Mouse (Mus musculus): ENCODE measurements around the gene Ly6g. TPM values are rescaled to one million over a fixed set of nuclear protein-coding genes. Genes with fewer than 3 reads are reported as not detected.
"Not testable (repeated sequence)": the region's sequence is repeated elsewhere in the genome, so short reads cannot be mapped to it uniquely, and the experiment has no call there.

The Ly6g gene
- polyA plus RNA-seq (2016; fragmentation: Nextera tagmentation; extraction: Ambion mirVana): not detected in 2 replicates

DNA sequence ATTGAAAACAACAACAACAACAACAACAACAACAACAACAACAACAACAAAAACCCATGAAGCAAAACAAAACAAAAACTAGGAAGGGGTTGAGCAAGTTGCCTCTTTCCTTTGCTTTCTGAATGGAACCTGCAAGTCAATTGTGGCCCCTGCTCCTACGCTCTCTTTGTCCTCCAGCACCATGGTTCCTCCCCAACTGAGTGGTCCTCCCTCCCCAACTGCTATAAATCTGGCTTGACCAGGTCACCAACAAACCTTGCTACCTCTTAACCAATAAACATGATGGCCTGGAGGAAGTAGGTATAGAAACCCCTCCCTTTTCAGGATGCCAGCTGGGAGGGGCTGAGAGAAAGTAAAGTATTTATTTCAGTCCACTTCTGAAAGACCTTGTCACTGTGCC, at the start of gene Ly6g:
Gene Ly6g, plus strand, starts transcription at position 301 of the 400 bp plus-strand sequence.
- WGBS: 87% methylated on average over 1 of the region's 1 CpGs
- Histone ChIP-seq H3K9me3 (replicated peaks) (0 out of 2 replicates have a peak, but pooled peaks cover 8% of the 10 kb centered on the region), H3K36me3 (no peaks in the 10 kb centered on the region), H3K27ac (replicated peaks) (no peak within 1 kb of the TSS), H3K27me3 (ENCODE audit: low read depth, poor library complexity, severe bottlenecking) (no peaks in the 10 kb centered on the region), H3K4me3 (no peak within 1 kb of the TSS), H3K4me1 (no peaks in the 10 kb centered on the region)
- DNase-seq (ENCODE audit: low spot score): no peak

DNA sequence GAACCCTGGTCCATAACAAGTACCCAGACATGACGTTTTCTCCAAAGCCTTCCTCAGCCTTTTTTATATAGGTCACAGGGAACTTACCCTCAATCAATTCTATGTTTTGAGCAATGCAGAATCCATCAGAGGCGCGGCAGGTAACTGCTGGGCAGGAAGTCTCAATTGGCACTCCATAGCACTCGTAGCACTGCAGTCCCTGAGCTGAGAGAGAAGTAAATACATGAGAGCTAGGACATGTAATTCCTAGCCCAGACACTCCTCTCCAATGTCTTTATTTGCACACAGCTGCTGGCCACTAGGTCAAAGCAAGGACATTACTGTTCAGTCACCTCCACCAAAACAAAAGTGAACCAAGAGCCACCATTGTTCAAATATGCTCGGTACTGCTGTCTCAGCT, 44.6 kb upstream of the Ly6g start:
- H3K36me3 ChIP-seq; H3K27me3 ChIP-seq (ENCODE audit: low read depth, poor library complexity, severe bottlenecking); DNase-seq (ENCODE audit: low spot score); H3K27ac ChIP-seq (replicated peaks); H3K9me3 ChIP-seq (replicated peaks); H3K4me3 ChIP-seq; H3K4me1 ChIP-seq: not testable (repeated sequence)
- 81% methylated on average over 3 of the region's 5 CpGs for WGBS

DNA sequence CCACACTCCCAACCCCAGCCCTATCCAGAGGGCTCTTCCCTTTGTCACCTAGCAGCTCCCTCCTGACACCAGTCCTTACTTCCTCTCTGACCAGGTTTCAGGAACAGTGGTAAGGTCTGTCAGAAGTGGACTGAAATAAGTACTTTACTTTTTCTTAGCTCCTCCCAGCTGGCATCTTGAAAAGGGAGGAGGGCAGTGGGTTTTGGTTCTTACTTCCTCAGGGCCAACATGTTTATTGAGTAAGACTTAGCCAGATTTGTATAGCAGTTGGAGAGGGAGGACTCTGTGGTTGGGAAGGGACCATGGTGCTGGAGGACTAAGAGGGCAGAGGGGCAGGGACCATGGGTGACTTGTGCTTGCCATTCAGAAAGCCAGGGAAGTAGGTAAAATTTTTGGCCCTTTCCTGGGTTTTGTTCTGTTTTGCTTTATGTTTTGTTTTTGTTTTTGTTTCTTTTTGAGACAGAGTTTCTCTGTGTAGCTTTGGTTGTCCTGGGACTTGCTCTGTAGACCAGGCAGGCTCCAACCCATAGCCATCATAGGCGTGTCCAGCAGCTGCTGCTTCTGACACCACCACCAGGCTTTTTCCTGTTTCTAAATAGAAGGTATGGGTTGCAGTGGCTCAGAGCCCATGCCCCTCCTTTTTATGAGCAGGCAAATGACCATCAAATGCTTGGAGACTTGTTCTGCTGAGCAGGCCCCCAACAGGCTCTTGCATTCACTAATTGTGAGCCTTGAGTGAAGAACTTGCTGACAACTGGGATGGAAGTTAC, 43.0 kb upstream of the Ly6g start, which contains the start of gene Ly6c2:
Gene Ly6c2, minus strand, starts transcription at position 110 of the 770 bp plus-strand sequence.
- H3K27ac ChIP-seq (replicated peaks); DNase-seq (ENCODE audit: low spot score); H3K4me3 ChIP-seq; H3K9me3 ChIP-seq (replicated peaks); H3K4me1 ChIP-seq; H3K27me3 ChIP-seq (ENCODE audit: low read depth, poor library complexity, severe bottlenecking); H3K36me3 ChIP-seq: not testable (repeated sequence)
- 83% methylated on average over 1 of the region's 1 CpGs for WGBS

DNA sequence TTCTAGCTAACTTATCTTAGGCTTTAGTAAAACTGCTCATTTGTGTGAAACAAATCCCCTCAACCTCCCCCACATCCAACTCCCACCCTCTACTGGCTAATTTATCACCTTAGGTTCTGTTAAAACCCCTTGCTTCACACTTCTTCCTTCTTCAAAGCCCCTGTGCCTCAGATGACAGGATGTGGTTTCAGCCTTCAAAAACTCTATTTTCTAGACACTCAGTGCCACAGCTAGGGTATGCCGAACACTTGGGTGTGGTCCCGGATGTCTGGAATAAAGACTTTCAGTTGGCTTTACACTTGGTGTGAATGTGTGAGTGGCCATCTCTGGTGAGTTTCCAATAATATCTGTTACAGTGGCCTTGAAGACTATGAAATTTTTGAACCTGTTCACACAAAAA, 38.5 kb upstream of the Ly6g start:
- WGBS: 88% methylated on average over 2 of the region's 2 CpGs
- Histone ChIP-seq H3K36me3 (no peaks in the 10 kb centered on the region), H3K9me3 (replicated peaks) (no peaks in the 10 kb centered on the region), H3K27ac (replicated peaks) (no peak overlapping the region), H3K4me3 (no peak overlapping the region), H3K27me3 (ENCODE audit: low read depth, poor library complexity, severe bottlenecking) (no peaks in the 10 kb centered on the region), H3K4me1 (no peaks in the 10 kb centered on the region)
- DNase-seq (ENCODE audit: low spot score): no peak

DNA sequence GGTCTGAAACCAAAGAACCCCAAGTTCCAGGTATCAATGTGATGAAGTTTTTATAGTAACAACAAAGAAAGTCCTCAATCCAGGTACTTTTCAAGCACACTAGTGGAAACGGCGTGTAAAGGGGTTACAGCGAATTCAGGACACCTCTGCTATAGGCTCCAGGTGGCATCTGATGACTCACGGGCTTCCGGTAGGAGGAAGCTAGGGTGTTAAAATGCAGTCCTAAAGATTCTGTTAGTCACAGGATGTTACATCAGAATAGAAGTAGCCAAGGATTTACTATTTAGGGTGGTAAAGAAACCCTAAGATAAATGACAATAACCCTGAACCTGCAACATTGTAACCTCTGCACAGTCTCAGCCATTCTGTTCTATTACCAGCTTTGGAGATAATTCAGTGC, 37.6 kb upstream of the Ly6g start:
- H3K4me3 ChIP-seq; H3K36me3 ChIP-seq; H3K27me3 ChIP-seq (ENCODE audit: low read depth, poor library complexity, severe bottlenecking); H3K27ac ChIP-seq (replicated peaks); H3K9me3 ChIP-seq (replicated peaks); H3K4me1 ChIP-seq; DNase-seq (ENCODE audit: low spot score): not testable (repeated sequence)
- 91% methylated on average over 5 of the region's 5 CpGs for WGBS

DNA sequence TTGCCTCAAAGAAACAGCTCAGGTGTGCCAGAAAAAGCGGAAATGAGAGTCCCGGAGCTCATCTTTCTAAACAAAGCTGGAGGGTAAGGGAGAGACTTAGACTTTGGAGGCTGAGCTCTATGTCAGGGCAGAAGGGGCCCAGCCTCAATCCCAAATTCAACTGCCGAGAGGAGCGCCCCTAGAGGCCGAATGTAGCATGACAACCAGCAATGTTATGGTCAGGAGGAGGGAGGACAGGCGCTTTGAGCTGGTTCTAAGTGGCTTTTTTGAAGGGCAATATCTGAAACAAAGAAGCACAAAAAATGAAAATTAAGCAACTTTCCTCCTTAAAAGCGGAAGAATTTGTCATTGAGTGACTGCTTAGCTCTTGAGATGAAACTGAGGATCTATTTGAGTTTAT, 36.3 kb upstream of the Ly6g start:
- H3K9me3 ChIP-seq (replicated peaks); H3K36me3 ChIP-seq; H3K4me1 ChIP-seq; H3K27ac ChIP-seq (replicated peaks); H3K4me3 ChIP-seq; H3K27me3 ChIP-seq (ENCODE audit: low read depth, poor library complexity, severe bottlenecking): not testable (repeated sequence)
- DNase-seq (ENCODE audit: low spot score): peak; percentile 54
- 20% methylated on average over 5 of the region's 7 CpGs for WGBS

DNA sequence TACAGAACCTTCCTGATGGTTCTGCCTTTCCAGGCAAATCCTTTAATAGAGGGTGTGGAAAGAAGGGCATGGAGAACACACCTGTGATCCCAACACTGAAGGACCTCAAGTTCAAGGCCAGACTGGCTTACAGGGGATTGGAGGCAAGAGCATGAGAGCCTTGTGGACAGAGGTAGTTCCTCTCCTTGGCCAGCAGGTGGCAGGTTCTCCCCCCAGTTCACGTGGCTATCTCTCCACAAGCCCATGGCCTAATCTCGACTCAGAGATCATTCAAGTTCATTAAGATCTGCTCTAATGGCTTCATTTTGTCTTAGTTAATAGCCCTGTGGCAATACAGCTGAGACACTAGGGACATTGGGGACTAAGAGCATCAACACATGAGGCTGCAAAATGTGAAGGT, 35.0 kb upstream of the Ly6g start:
- Histone ChIP-seq H3K27me3 (ENCODE audit: low read depth, poor library complexity, severe bottlenecking) (no peaks in the 10 kb centered on the region), H3K4me3 (no peak overlapping the region), H3K9me3 (replicated peaks) (no peaks in the 10 kb centered on the region), H3K36me3 (no peaks in the 10 kb centered on the region), H3K27ac (replicated peaks) (no peak overlapping the region), H3K4me1 (no peaks in the 10 kb centered on the region)
- peak; percentile 19 for DNase-seq (ENCODE audit: low spot score)
- 19% methylated on average over 2 of the region's 2 CpGs for WGBS

DNA sequence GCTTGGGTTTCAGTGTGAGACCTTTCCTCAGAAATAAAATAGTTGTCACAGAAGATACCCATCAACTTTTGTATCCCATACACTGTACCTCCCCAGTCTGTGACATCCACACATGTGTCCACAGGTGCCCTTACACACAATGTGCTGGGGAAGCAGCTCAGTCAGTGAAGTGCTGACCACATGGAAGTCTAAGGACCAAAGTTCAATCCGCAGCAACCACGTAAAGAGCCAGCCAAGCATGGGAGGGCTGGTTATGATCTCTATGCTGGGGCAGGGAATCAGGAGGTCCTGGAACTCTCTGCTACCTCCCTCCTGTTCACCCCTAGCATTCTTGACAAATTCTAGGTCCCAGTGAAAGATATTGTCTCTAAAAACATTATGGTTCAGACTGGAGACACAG, 22.7 kb upstream of the Ly6g start:
- WGBS: 88% methylated on average over 2 of the region's 2 CpGs
- not testable (repeated sequence) for H3K27ac ChIP-seq (replicated peaks); H3K4me3 ChIP-seq; H3K27me3 ChIP-seq (ENCODE audit: low read depth, poor library complexity, severe bottlenecking); H3K4me1 ChIP-seq; DNase-seq (ENCODE audit: low spot score); H3K36me3 ChIP-seq; H3K9me3 ChIP-seq (replicated peaks)

DNA sequence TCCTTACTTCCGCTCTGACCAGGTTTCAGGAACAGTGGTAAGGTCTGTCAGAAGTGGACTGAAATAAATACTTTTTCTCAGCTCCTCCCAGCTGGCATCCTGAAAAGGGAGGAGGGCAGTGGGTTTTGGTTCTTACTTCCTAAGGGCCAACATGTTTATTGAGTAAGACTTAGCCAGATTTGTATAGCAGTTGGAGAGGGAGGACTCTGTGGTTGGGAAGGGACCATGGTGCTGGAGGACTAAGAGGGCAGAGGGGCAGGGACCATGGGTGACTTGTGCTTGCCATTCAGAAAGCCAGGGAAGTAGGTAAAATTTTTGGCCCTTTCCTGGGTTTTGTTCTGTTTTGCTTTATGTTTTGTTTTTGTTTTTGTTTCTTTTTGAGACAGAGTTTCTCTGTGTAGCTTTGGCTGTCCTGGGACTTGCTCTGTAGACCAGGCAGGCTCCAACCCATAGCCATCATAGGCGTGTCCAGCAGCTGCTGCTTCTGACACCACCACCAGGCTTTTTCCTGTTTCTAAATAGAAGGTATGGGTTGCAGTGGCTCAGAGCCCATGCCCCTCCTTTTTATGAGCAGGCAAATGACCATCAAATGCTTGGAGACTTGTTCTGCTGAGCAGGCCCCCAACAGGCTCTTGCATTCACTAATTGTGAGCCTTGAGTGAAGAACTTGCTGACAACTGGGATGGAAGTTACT, 19.8 kb upstream of the Ly6g start:
- not testable (repeated sequence) for H3K4me1 ChIP-seq; H3K9me3 ChIP-seq (replicated peaks); DNase-seq (ENCODE audit: low spot score); H3K27me3 ChIP-seq (ENCODE audit: low read depth, poor library complexity, severe bottlenecking); H3K27ac ChIP-seq (replicated peaks); H3K36me3 ChIP-seq; H3K4me3 ChIP-seq
- WGBS: 87% methylated on average over 2 of the region's 2 CpGs

DNA sequence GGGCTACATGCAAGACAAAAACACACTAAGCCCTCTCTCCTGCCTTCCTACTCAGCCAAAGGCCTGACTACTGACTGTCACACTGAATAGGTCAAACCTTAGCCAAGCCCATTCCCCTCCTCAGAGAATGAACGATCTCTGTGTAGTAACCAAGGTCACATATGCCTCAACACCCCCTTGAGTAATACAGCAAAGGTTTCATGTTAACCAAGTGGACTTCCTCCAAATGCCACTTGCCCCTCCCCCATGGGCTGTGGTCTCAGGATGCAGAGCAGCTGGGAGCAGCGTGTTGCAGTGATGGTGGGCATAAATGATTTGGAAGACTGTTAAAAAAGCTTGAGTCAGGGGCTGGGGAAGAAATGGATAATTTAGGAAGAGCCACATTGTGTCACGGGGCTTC, 17.3 kb upstream of the Ly6g start:
- not testable (repeated sequence) for H3K36me3 ChIP-seq; DNase-seq (ENCODE audit: low spot score); H3K27me3 ChIP-seq (ENCODE audit: low read depth, poor library complexity, severe bottlenecking); H3K27ac ChIP-seq (replicated peaks); H3K4me3 ChIP-seq; H3K9me3 ChIP-seq (replicated peaks); H3K4me1 ChIP-seq
- WGBS: 80% methylated on average over 3 of the region's 3 CpGs

DNA sequence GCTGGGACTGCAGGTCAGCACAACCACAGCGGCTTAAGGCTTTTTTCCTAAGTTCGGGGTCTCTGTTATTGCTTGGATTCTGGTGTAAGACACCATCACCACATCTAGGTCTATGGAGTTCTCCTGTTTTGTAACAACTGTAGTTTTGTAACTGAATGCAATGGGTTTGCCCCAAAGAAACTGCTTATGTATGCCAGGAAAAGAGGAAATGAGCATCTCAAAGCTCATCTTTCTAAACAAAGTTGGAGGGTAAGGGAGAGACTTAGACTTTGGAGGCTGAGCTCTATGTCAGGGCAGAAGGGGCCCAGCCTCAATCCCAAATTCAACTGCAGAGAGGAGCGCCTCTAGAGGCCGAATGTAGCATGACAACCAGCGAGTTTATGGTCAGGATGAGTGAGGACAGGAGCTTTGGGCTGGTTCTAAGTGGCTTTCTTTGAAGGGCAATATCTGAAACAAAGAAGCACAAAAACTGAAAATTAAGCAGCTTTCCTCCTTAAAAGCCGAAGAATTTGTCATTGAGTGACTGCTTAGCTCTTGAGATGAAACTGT, 13.2 kb upstream of the Ly6g start:
- not testable (repeated sequence) for H3K4me1 ChIP-seq; H3K9me3 ChIP-seq (replicated peaks); H3K36me3 ChIP-seq; H3K27ac ChIP-seq (replicated peaks); H3K27me3 ChIP-seq (ENCODE audit: low read depth, poor library complexity, severe bottlenecking); H3K4me3 ChIP-seq
- DNase-seq (ENCODE audit: low spot score): peak; percentile 34
- WGBS: 41% methylated on average over 6 of the region's 6 CpGs

DNA sequence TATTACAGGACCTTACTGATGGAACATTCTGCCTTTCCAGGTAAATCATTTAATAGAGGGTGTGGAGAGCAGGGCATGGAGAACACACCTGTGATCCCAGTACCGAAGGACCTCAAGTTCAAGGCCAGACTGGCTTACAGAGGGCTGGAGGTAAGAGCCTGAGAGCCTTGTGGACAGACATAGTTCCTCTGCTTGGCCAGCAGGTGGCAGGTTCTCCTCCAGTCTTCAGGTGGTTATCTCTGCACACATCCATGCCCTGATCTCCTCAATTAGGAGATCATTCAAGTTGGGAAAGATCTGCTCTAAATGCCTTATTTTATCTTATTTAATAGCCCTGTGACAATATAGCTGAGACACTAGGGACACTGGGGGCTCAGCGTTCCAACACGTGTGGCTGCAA, 11.3 kb upstream of the Ly6g start:
- Histone ChIP-seq H3K27ac (replicated peaks) (no peak overlapping the region), H3K4me1 (no peaks in the 10 kb centered on the region), H3K9me3 (replicated peaks) (no peaks in the 10 kb centered on the region), H3K27me3 (ENCODE audit: low read depth, poor library complexity, severe bottlenecking) (no peaks in the 10 kb centered on the region), H3K36me3 (no peaks in the 10 kb centered on the region), H3K4me3 (no peak overlapping the region)
- WGBS: 59% methylated on average over 3 of the region's 3 CpGs
- DNase-seq (ENCODE audit: low spot score): peak; percentile 11

DNA sequence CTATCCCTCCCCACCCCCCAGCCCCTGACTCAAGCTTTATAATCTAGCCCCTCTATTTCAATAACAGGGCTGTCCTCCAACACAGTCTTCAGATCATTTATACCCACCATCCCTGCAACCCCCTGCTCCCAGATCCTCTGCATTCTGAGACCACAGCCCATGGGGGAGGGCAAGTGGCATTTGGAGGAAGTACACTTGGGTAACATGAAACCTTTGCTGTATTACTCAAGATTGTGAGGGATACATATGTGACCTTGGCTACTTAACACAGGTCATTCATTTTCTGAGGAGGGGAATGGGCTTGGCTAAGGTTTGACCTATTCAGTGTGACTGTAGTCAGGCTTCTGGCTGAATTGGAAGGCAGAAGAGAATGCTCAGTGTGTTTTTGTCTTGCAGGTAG, 2.0 kb upstream of the Ly6g start:
- no peaks in the 10 kb centered on the region for H3K4me1 ChIP-seq
- DNase-seq (ENCODE audit: low spot score): no peak
- H3K27me3 ChIP-seq (ENCODE audit: low read depth, poor library complexity, severe bottlenecking): no peaks in the 10 kb centered on the region
- no peaks in the 10 kb centered on the region for H3K36me3 ChIP-seq
- H3K9me3 ChIP-seq (replicated peaks): no peaks in the 10 kb centered on the region
- no peak overlapping the region for H3K4me3 ChIP-seq
- no peak overlapping the region for H3K27ac ChIP-seq (replicated peaks)

Data from midbrain, embryonic 10.5 days (tissue).